ENCODE assay signal across 9 mouse cellular contexts in genomic region chr5:110869242-110869669, GRCm38 (mm10). TPM values are rescaled to one million over a fixed set of nuclear protein-coding genes. Genes with fewer than 3 reads are reported as not detected.
DNase-seq lines count a peak whose midpoint lies in the region; ATAC-seq and TF ChIP-seq lines count a peak whose summit lies in the region.
"Had no signal": no experiment of that assay in that cellular context is flagged by ENCODE, and none has a peak within 500 bp of the region (broad histone marks: within the 10 kb centered on the region; RNA-seq: fewer than 3 reads in every experiment).

No protein-coding gene starts in this region.

- peak overlapping the region; percentile 59; the same call in 1 of the 2 replicates for H3K27ac ChIP-seq in forebrain, embryonic 13.5 days
- peak overlapping the region; percentile 61 for H3K27ac ChIP-seq in hindbrain, embryonic 15.5 days (replicated peaks)
- H3K27ac ChIP-seq in stomach, embryonic 16.5 days (ENCODE audit: low read length) = peak overlapping the region; percentile 78
- H3K27ac ChIP-seq in thymus, adult 2 months (ENCODE audit: control insufficient read depth, insufficient read depth, low read length) = no peak overlapping the region

- DNase-seq in lung, postnatal 36 days = peak; percentile 16
- DNase-seq in lung, postnatal 14 days = no peak
- no peak for DNase-seq in thymus, adult 2 months
- no peak for DNase-seq in cerebellum, adult 9-11 months
- DNase-seq: kidney, postnatal 14 days; spleen, adult 18-20 months had no signal

- no peak overlapping the region for H3K9ac ChIP-seq in forebrain, embryonic 13.5 days
- no peak overlapping the region for H3K9ac ChIP-seq in hindbrain, embryonic 15.5 days
- peak overlapping the region; percentile 27; the same call in 1 of the 2 replicates for H3K9ac ChIP-seq in stomach, embryonic 16.5 days (ENCODE audit: low read length)

- no peak overlapping the region for H3K4me2 ChIP-seq in forebrain, embryonic 13.5 days
- H3K4me2 ChIP-seq in hindbrain, embryonic 15.5 days = no peak overlapping the region; the same call in 1 of the 2 replicates
- H3K4me2 ChIP-seq in stomach, embryonic 16.5 days (ENCODE audit: low read depth, low read length) = 0 out of 2 replicates have a peak overlapping the region, but pooled peaks have one; percentile 6

- no peaks in the 10 kb centered on the region for H3K27me3 ChIP-seq in forebrain, embryonic 13.5 days
- no peaks in the 10 kb centered on the region for H3K27me3 ChIP-seq in hindbrain, embryonic 15.5 days
- H3K27me3 ChIP-seq in stomach, embryonic 16.5 days (ENCODE audit: control insufficient read depth, insufficient read depth, low read length) = no peaks in the 10 kb centered on the region
- H3K27me3 ChIP-seq in thymus, adult 2 months (ENCODE audit: control insufficient read depth, insufficient read depth, low read length) = no peaks in the 10 kb centered on the region

- ATAC-seq in forebrain, embryonic 13.5 days = no peak
- no peak for ATAC-seq in hindbrain, embryonic 15.5 days (ENCODE audit: low FRiP score, low read depth)
- peak; percentile 72; the same call in 1 of the 2 replicates for ATAC-seq in stomach, embryonic 16.5 days (ENCODE audit: insufficient read depth, low FRiP score)

- no peak overlapping the region for H3K4me3 ChIP-seq in forebrain, embryonic 13.5 days
- H3K4me3 ChIP-seq in hindbrain, embryonic 15.5 days = no peak overlapping the region
- H3K4me3 ChIP-seq in stomach, embryonic 16.5 days (replicated peaks; ENCODE audit: low read length) = no peak overlapping the region
- no peak overlapping the region for H3K4me3 ChIP-seq in thymus, adult 2 months (ENCODE audit: control insufficient read depth, insufficient read depth, low read length)

- H3K9me3 ChIP-seq in forebrain, embryonic 13.5 days (replicated peaks) = no peaks in the 10 kb centered on the region
- H3K9me3 ChIP-seq in hindbrain, embryonic 15.5 days = no peaks in the 10 kb centered on the region
- H3K9me3 ChIP-seq in stomach, embryonic 16.5 days (replicated peaks; ENCODE audit: control insufficient read depth, low read length) = no peaks in the 10 kb centered on the region

- peaks cover 27% of the 10 kb centered on the region for H3K36me3 ChIP-seq in forebrain, embryonic 13.5 days (ENCODE audit: poor library complexity, severe bottlenecking)
- H3K36me3 ChIP-seq in hindbrain, embryonic 15.5 days = no peaks in the 10 kb centered on the region
- H3K36me3 ChIP-seq in stomach, embryonic 16.5 days (ENCODE audit: control insufficient read depth, insufficient read depth, low read length) = peaks cover 5% of the 10 kb centered on the region; the same call in 1 of the 2 replicates
- H3K36me3 ChIP-seq in thymus, adult 2 months (ENCODE audit: control insufficient read depth, insufficient read depth, low read length) = peaks cover 5% of the 10 kb centered on the region

- no peak for TF ChIP-seq POLR2A in thymus, adult 2 months (IDR thresholded peaks at IDR 0.05; ENCODE audit: control insufficient read depth, extremely low read depth, insufficient read depth, low read length, poor library complexity)

- TF ChIP-seq CTCF in thymus, adult 2 months (IDR thresholded peaks at IDR 0.05; ENCODE audit: borderline replicate concordance, control insufficient read depth, extremely low read depth, insufficient read depth, low read length, poor library complexity) = no peak

- H3K4me1 ChIP-seq in forebrain, embryonic 13.5 days = peaks cover 42% of the 10 kb centered on the region
- H3K4me1 ChIP-seq in hindbrain, embryonic 15.5 days (replicated peaks) = peaks cover 28% of the 10 kb centered on the region
- peaks cover 2% of the 10 kb centered on the region; the same call in 1 of the 2 replicates for H3K4me1 ChIP-seq in stomach, embryonic 16.5 days (ENCODE audit: control insufficient read depth, insufficient read depth, low read length)
- no peaks in the 10 kb centered on the region for H3K4me1 ChIP-seq in thymus, adult 2 months (replicated peaks; ENCODE audit: control insufficient read depth, insufficient read depth, low read length)

- 11% methylated on average over 8 of the region's 8 CpGs for WGBS in forebrain, embryonic 13.5 days
- 34% methylated on average over 8 of the region's 8 CpGs for WGBS in hindbrain, embryonic 15.5 days
- 17% methylated on average over 8 of the region's 8 CpGs for whole genome bisulfite sequencing in stomach, embryonic 16.5 days
- 91% methylated on average over 8 of the region's 8 CpGs for WGBS in thymus, adult 2 months

RNA-seq across cellular contexts. Expression of gene Ttc28, which starts 10.3 kb away (rescaled TPM):
- polyA plus RNA-seq in forebrain, embryonic 13.5 days (2015; fragmentation: Nextera tagmentation; extraction: Ambion mirVana) = 22.8 and 23.2 TPM in 2 replicates
- polyA plus RNA-seq in hindbrain, embryonic 15.5 days (2015; fragmentation: Nextera tagmentation; extraction: Ambion mirVana) = 19.1 and 20.5 TPM in 2 replicates
- 7.5 and 9.0 TPM in 2 replicates for polyA plus RNA-seq in stomach, embryonic 16.5 days (2015; fragmentation: Nextera tagmentation; extraction: Ambion mirVana)
- 4.8 and 5.8 TPM in 2 replicates for polyA plus RNA-seq in thymus, adult 2 months (2012; rRNA removed)

RNA-seq across cellular contexts. Expression of gene Chek2, which starts 29.5 kb away (rescaled TPM):
- polyA plus RNA-seq in forebrain, embryonic 13.5 days (2015; fragmentation: Nextera tagmentation; extraction: Ambion mirVana) = 25.9 and 28.9 TPM in 2 replicates
- 8.3 and 9.5 TPM in 2 replicates for polyA plus RNA-seq in hindbrain, embryonic 15.5 days (2015; fragmentation: Nextera tagmentation; extraction: Ambion mirVana)
- polyA plus RNA-seq in stomach, embryonic 16.5 days (2015; fragmentation: Nextera tagmentation; extraction: Ambion mirVana) = 29.2 and 31.3 TPM in 2 replicates
- polyA plus RNA-seq in thymus, adult 2 months (2012; rRNA removed) = 16.1 and 16.3 TPM in 2 replicates

RNA-seq across cellular contexts. Expression of gene Hscb, which starts 29.7 kb away (rescaled TPM):
- 15.6 and 16.9 TPM in 2 replicates for polyA plus RNA-seq in forebrain, embryonic 13.5 days (2015; fragmentation: Nextera tagmentation; extraction: Ambion mirVana)
- 9.6 and 12.2 TPM in 2 replicates for polyA plus RNA-seq in hindbrain, embryonic 15.5 days (2015; fragmentation: Nextera tagmentation; extraction: Ambion mirVana)
- 23.9 and 28.7 TPM in 2 replicates for polyA plus RNA-seq in stomach, embryonic 16.5 days (2015; fragmentation: Nextera tagmentation; extraction: Ambion mirVana)
- 20.6 and 23.1 TPM in 2 replicates for polyA plus RNA-seq in thymus, adult 2 months (2012; rRNA removed)

RNA-seq across cellular contexts. Expression of gene Ulk1, which starts 59.4 kb away (rescaled TPM):
- 32.4 and 38.2 TPM in 2 replicates for polyA plus RNA-seq in forebrain, embryonic 13.5 days (2015; fragmentation: Nextera tagmentation; extraction: Ambion mirVana)
- 28.5 and 29.5 TPM in 2 replicates for polyA plus RNA-seq in hindbrain, embryonic 15.5 days (2015; fragmentation: Nextera tagmentation; extraction: Ambion mirVana)
- polyA plus RNA-seq in stomach, embryonic 16.5 days (2015; fragmentation: Nextera tagmentation; extraction: Ambion mirVana) = 12.0 and 12.8 TPM in 2 replicates
- polyA plus RNA-seq in thymus, adult 2 months (2012; rRNA removed) = 130 and 136 TPM in 2 replicates
